Mouse (Mus musculus) CD4-positive, CD25-positive, alpha-beta regulatory T cell, adult 2 months (primary cell): ENCODE data around the gene Olfr1404.
"Not testable (repeated sequence)": the region's sequence is repeated elsewhere in the genome, so short reads cannot be mapped to it uniquely, and the experiment has no call there.

ENCODE experiments used
- DNase-seq: peaks from one replicate; pipeline ENCODE4 v3.0.0-alpha.2; 2012; ENCODE audit warnings: low read depth, low spot score

Olfr1404 gene

DNA sequence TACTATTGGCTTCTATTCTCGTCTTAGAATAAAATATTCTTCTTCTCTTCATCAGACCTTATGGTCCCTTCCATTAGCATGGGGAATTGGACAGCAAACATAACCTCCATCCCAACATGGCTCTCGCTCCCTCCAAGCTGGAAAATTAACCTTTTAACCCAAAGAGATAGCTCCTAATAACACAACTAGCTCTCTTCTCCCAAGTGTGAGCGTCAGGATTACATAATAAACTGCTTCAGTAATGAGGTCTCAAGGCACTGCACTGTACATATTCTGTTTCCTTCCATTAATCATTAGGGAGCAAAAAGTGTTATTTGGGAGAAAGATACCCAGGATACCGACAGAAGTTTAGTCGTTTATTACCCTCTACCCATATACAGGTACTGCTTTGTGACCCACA is at the start of gene Olfr1404:
Gene Olfr1404, plus strand, starts transcription at position 301 of the 400 bp plus-strand sequence.
- no peak for DNase-seq

DNA sequence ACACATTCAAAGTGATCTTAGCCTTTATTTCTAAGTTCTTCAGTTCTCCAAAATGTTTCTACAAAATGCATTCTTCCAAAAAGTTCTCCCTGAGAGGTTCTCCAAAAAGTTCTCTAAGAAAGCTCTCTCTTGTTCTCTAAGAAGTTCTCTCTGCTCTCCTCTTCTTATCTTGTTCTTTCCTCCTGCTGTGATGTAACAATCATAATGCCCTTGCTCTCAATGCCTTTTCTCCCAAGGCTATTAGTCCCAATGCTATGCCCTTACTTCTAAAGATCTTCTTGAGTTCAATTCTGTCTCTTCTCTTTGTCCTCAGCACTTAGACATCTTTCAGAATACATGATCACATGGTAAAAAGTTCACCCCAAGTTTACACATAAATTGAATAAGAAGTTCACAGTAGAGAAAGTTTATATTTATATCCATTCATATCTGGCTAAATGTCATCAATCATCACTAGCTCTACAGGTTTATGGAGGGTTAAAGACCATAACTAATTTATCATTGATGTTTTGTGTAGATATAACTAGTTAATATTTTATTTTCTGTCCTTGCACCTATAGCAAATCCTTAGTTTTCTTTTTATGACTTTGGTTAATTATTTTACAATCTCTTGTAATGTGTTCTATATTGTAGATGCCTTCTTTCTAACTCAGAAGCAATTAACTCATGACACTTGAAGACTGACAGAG is 37.9 kb upstream of the Olfr1404 start:
- DNase-seq: no peak

- no peak for DNase-seq
Observed at GRCm38 (mm10) chr1:173190540-173190939, 21.7 kb upstream of the Olfr1404 start, which contains the start of gene Olfr1406. Olfr1406 (minus strand) TSS chr1:173190640.

DNA sequence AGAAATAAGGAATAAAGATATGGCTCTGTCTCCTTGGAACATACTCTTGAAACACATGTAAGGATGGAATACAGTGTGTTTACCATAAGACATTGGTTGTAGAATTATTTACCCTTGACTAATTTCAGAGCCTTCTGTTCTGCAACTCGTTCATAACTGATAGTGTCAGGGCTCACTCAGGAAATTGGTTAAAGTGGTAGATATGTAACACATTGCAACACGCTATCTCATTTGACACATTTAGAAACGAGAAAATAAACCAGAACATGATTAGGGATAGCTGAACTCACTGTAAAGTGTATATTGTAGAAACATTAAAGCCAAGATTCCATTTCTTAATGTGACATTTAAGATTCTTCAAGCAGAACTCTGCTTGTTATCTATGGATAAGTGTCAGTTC is 20.1 kb upstream of the Olfr1404 start:
- no peak for DNase-seq

DNA sequence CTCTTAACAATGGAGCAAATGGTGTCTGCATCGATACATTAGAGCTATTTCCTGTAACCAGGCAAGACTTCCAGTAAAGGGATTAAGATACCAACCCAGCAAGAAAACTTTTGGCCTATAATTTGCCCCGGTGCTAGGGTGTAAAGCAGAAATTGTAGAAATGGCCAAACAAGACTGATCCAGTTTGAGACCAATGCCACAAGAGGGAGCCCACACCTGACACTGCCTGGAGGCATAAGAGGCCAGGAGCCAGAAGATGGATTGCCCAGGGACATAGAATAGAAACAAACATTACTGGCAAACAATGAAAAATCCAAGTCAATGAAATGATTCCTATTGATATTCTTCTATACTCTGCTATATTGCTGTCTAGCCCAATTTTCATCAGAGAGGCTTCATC is 15.8 kb upstream of the Olfr1404 start:
- no peak for DNase-seq

GRCm38 (mm10) chr1:173197508-173197907 is 14.7 kb upstream of the Olfr1404 start, which contains the start of gene Olfr218:
Olfr218 (plus strand) TSS chr1:173197808.
- DNase-seq: no peak

GRCm38 (mm10) chr1:173216481-173216880 is 4.3 kb downstream of the Olfr1404 start:
- DNase-seq: no peak

DNA sequence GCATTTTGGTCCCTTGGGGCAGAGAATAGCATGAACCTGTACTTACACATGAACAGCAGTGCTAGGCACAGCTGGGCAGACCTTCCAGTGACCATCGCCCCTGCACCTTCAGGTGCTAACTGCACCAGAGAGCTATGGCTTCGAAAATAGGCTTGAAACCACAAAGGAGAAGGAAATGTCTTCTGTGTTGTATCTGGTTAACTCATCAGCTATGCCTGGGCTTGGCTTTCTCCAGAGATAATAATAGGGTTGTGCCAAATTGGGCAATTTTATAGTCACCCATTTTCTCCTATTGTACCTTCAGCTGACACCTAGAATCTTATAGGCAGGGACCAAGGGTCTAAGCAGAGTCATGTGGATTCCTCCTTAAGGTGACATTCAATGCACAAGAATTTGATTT is 14.9 kb downstream of the Olfr1404 start, which contains the start of gene Fcer1a:
Gene Fcer1a, minus strand, starts transcription at position 134 of the 400 bp plus-strand sequence.
- DNase-seq: no peak

GRCm38 (mm10) chr1:173237004-173237403 is 24.8 kb downstream of the Olfr1404 start:
- DNase-seq: not testable (repeated sequence)

GRCm38 (mm10) chr1:173249888-173250287 is 37.7 kb downstream of the Olfr1404 start:
- DNase-seq: no peak

- DNase-seq: no peak
Observed at GRCm38 (mm10) chr1:173265701-173266100, 53.5 kb downstream of the Olfr1404 start, which contains the start of gene Olfr418. Olfr418 (plus strand) TSS chr1:173266001.
